Mouse (Mus musculus) ES-E14 (cell line): ENCODE measurements around the gene 2410015M20Rik. TPM values are rescaled to one million over a fixed set of nuclear protein-coding genes. Genes with fewer than 3 reads are reported as not detected.

Experiments used
- DNase-seq: peaks from one replicate; pipeline ENCODE4 v3.0.0-alpha.2; 2013; ENCODE audit warnings: low read depth, low spot score
- H3K27ac ChIP-seq: 2 replicates; pipeline ENCODE4 v1.5.1; 2012; ENCODE audit warnings: low read depth, mild to moderate bottlenecking, low read length, moderate library complexity, mixed read lengths; ENCODE audit not compliant: poor library complexity, insufficient read depth, severe bottlenecking
- H3K36me3 ChIP-seq: 2 replicates; pipeline ENCODE4 v1.6.1; 2012; ENCODE audit warnings: mild to moderate bottlenecking, low read length, moderate library complexity, mixed read lengths; ENCODE audit not compliant: control insufficient read depth, poor library complexity, insufficient read depth, severe bottlenecking
- H3K4me1 ChIP-seq, 2 experiments: fragments of 150-350 bp in 1 of 2; sonication (generic) in 1 of 2; 2 replicates each; pipeline ENCODE4 v1.6.1; 2012; ENCODE audit warnings: low read length in 2 of 2, mild to moderate bottlenecking in 1 of 2, mixed read lengths in 1 of 2; ENCODE audit not compliant: control insufficient read depth in 2 of 2, insufficient read depth in 2 of 2, poor library complexity in 1 of 2
- H3K4me3 ChIP-seq, 2 experiments: fragments of 150-350 bp in 1 of 2; sonication (generic) in 1 of 2; 2 replicates each; pipeline ENCODE4 v1.5.1; 2012; ENCODE audit warnings: low read length in 2 of 2, low read depth in 1 of 2, mild to moderate bottlenecking in 1 of 2, mixed read lengths in 1 of 2; ENCODE audit not compliant: insufficient read depth in 1 of 2, poor library complexity in 1 of 2, severe bottlenecking in 1 of 2
- H3K9ac ChIP-seq: 2 replicates; pipeline ENCODE4 v1.6.1; 2012; ENCODE audit warnings: low read depth, mild to moderate bottlenecking, low read length, mixed read lengths; ENCODE audit not compliant: poor library complexity, insufficient read depth, severe bottlenecking
- H3K9me3 ChIP-seq: fragments of 150-350 bp; sonication (generic); 2 replicates; pipeline ENCODE4 v1.6.1; 2012; ENCODE audit warnings: low read depth, mild to moderate bottlenecking, low read length; ENCODE audit not compliant: control insufficient read depth, insufficient read depth
- CHD2 ChIP-seq: IDR thresholded peaks from 2 replicates; pipeline ENCODE4 v1.6.1; 2014; ENCODE audit warnings: mild to moderate bottlenecking, low read depth, low read length, inconsistent platforms
- HCFC1 ChIP-seq: IDR thresholded peaks from 2 replicates; pipeline ENCODE4 v1.6.1; 2012; ENCODE audit warnings: low read length, inconsistent platforms, borderline replicate concordance; ENCODE audit not compliant: insufficient read depth
- MAFK ChIP-seq: IDR thresholded peaks from 2 replicates; pipeline ENCODE4 v1.6.1; 2014; ENCODE audit warnings: mild to moderate bottlenecking, low read depth, low read length, inconsistent platforms; ENCODE audit not compliant: insufficient read depth
- ZC3H11A ChIP-seq: IDR thresholded peaks from 2 replicates; pipeline ENCODE4 v1.6.1; 2012; ENCODE audit warnings: low read depth, mild to moderate bottlenecking, inconsistent platforms, low read length, borderline replicate concordance
- ZNF384 ChIP-seq: IDR thresholded peaks from 2 replicates; pipeline ENCODE4 v1.6.1; 2012; ENCODE audit warnings: low read depth, low read length, inconsistent platforms
- in situ Hi-C, 2 experiments: fragments of 600-800 bp; cut with MboI; formaldehyde crosslinking; loops; one replicate each; pipeline ENCODE4 v1.15.1; 2025; ENCODE audit warnings: low sequenced_read_pairs in 2 of 2, inconsistent platforms in 1 of 2; ENCODE audit not compliant: unreplicated experiment in 2 of 2
- total RNA-seq: library from RNA; depleted of rRNA; stranded (reverse); fragments of 300-350 nt; gene quantifications from 2 replicates; pipeline ENCODE4 v1.2.3, GENCODE M21; 2012

The 2410015M20Rik gene
- total RNA-seq, 1 experiment: 236 TPM

GRCm38 (mm10) chr17:56611323-56611722 lies 1.8 kb upstream of the 2410015M20Rik start:
- DNase-seq: no peak
- Histone ChIP-seq H3K4me3 (peak overlapping the region in 1 of 2 experiments; percentile 95; a peak in 1 of 4 replicates), H3K4me1 (peaks cover 7 to 20% of the 10 kb centered on the region in 2 experiments), H3K36me3 (peaks cover 40% of the 10 kb centered on the region), H3K9me3 (no peaks in the 10 kb centered on the region), H3K9ac (peak overlapping the region; percentile 34; the same call in 1 of the 2 replicates), H3K27ac (no peak overlapping the region)
- no peak for TF ChIP-seq MAFK
- in situ Hi-C loops: no loop called here

GRCm38 (mm10) chr17:56608699-56609098 lies 872 bp downstream of the 2410015M20Rik start:
- Histone ChIP-seq H3K9ac (peak overlapping the region; percentile 88), H3K27ac (no peak overlapping the region), H3K9me3 (no peaks in the 10 kb centered on the region), H3K36me3 (peaks cover 40% of the 10 kb centered on the region), H3K4me1 (peaks cover 7 to 10% of the 10 kb centered on the region in 2 experiments), H3K4me3 (peak overlapping the region; percentile 74 to 79; a peak in 3 of 4 replicates)
- no peak for TF ChIP-seq MAFK
- no peak for TF ChIP-seq CHD2
- no peak for TF ChIP-seq HCFC1
- TF ChIP-seq ZC3H11A: no peak
- TF ChIP-seq ZNF384: no peak
- in situ Hi-C loops: no loop called here
- no peak for DNase-seq

GRCm38 (mm10) chr17:56607521-56608062 lies 2.0 kb downstream of the 2410015M20Rik start:
- TF ChIP-seq ZC3H11A (no peak), MAFK (no peak), ZNF384 (no peak), HCFC1 (no peak), CHD2 (no peak)
- no peaks in the 10 kb centered on the region for H3K9me3 ChIP-seq
- DNase-seq: no peak
- peaks cover 48% of the 10 kb centered on the region for H3K36me3 ChIP-seq
- H3K9ac ChIP-seq: no peak overlapping the region
- H3K4me1 ChIP-seq: peaks cover 5 to 10% of the 10 kb centered on the region in 2 experiments
- H3K4me3 ChIP-seq: no peak overlapping the region
- H3K27ac ChIP-seq: no peak overlapping the region
- in situ Hi-C loops: no loop called here

GRCm38 (mm10) chr17:56605431-56605830 lies 4.1 kb downstream of the 2410015M20Rik start:
- H3K36me3 ChIP-seq: peaks cover 67% of the 10 kb centered on the region
- no peak for TF ChIP-seq ZC3H11A
- no peak for TF ChIP-seq HCFC1
- no peak for TF ChIP-seq CHD2
- TF ChIP-seq MAFK: no peak
- no peak for TF ChIP-seq ZNF384
- no peak overlapping the region for H3K27ac ChIP-seq
- no peak for DNase-seq
- in situ Hi-C loops: no loop called here
- H3K9me3 ChIP-seq: no peaks in the 10 kb centered on the region
- H3K9ac ChIP-seq: no peak overlapping the region
- H3K4me3 ChIP-seq: no peak overlapping the region
- H3K4me1 ChIP-seq: peaks cover 2 to 8% of the 10 kb centered on the region in 2 experiments; a peak in 3 of 4 replicates

GRCm38 (mm10) chr17:56604422-56604821 lies 5.1 kb downstream of the 2410015M20Rik start:
- no peak for DNase-seq
- in situ Hi-C loops: no loop called here

More at GRCm38 (mm10) chr17:56604422-56604821, 5.1 kb downstream of the 2410015M20Rik start:
- Histone ChIP-seq H3K9ac (no peak overlapping the region), H3K4me1 (peaks cover 2 to 5% of the 10 kb centered on the region in 2 experiments; a peak in 3 of 4 replicates), H3K27ac (no peak overlapping the region), H3K36me3 (peaks cover 76% of the 10 kb centered on the region), H3K4me3 (no peak overlapping the region), H3K9me3 (no peaks in the 10 kb centered on the region)
- TF ChIP-seq MAFK (no peak), ZNF384 (no peak), ZC3H11A (no peak), CHD2 (no peak), HCFC1 (no peak)
